Mouse (Mus musculus) stomach, embryonic 15.5 days (tissue): Measurements from ENCODE around the gene Cpne6. TPM values are rescaled to one million over a fixed set of nuclear protein-coding genes. Genes with fewer than 3 reads are reported as not detected.
A peak's percentile ranks its signal among the peaks of the same experiment; 100 is the strongest.

Experiments
- ATAC-seq: fragments of 200-750 bp; cut with Nextera tagmentation; 2 replicates; pipeline ENCODE4 v1.8.0; 2017; ENCODE audit warnings: low read depth, moderate number of reproducible peaks, moderate TSS enrichment; ENCODE audit not compliant: insufficient read depth, low FRiP score
- H3K27ac ChIP-seq: fragments of 300-500 bp; sonication (generic); 2 replicates; pipeline ENCODE4 v1.5.1; 2015; ENCODE audit warnings: mild to moderate bottlenecking, inconsistent platforms
- H3K27me3 ChIP-seq: fragments of 300-500 bp; sonication (generic); replicated peaks from 2 replicates; pipeline ENCODE4 v1.6.1; 2015; ENCODE audit warnings: inconsistent platforms
- H3K36me3 ChIP-seq: fragments of 300-500 bp; sonication (generic); 2 replicates; pipeline ENCODE4 v1.6.1; 2015; ENCODE audit warnings: inconsistent platforms
- H3K4me1 ChIP-seq: fragments of 300-500 bp; sonication (generic); 2 replicates; pipeline ENCODE4 v1.6.1; 2015; ENCODE audit warnings: inconsistent platforms
- H3K4me2 ChIP-seq: fragments of 300-500 bp; sonication (generic); 2 replicates; pipeline ENCODE4 v1.6.1; 2015; ENCODE audit warnings: mild to moderate bottlenecking, inconsistent platforms
- H3K4me3 ChIP-seq: fragments of 300-500 bp; sonication (generic); replicated peaks from 2 replicates; pipeline ENCODE4 v1.5.1; 2015; ENCODE audit warnings: inconsistent platforms
- H3K9ac ChIP-seq: fragments of 300-500 bp; sonication (generic); 2 replicates; pipeline ENCODE4 v1.6.1; 2015; ENCODE audit warnings: inconsistent platforms
- H3K9me3 ChIP-seq: fragments of 300-500 bp; sonication (generic); 2 replicates; pipeline ENCODE4 v1.6.1; 2016; ENCODE audit warnings: inconsistent platforms
- WGBS: fragments of 180-500 bp; shearing (Covaris S2); methylation state at CpG from one replicate; pipeline ENCODE4 v1.1.7; 2015; 5-methylcytosine and 5-hydroxymethylcytosine counted together
- polyA plus RNA-seq: library from polyadenylated mRNA; unstranded; fragments of >200 nt; fragmentation: Nextera tagmentation; extraction: Ambion mirVana; gene quantifications from 2 replicates; pipeline ENCODE4 v1.2.1, GENCODE M21; 2015

Gene Cpne6
- polyA plus RNA-seq, 1 experiment from 2014 or later: 0.42 TPM

- Histone ChIP-seq H3K36me3 (no peaks in the 10 kb centered on the region), H3K27ac (no peak overlapping the region), H3K9me3 (no peaks in the 10 kb centered on the region), H3K4me2 (no peak overlapping the region), H3K4me1 (no peaks in the 10 kb centered on the region), H3K27me3 (no peaks in the 10 kb centered on the region), H3K9ac (no peak overlapping the region), H3K4me3 (no peak overlapping the region)
- ATAC-seq: no peak
- WGBS: 85% methylated on average over 9 of the region's 9 CpGs
These were observed 4.6 kb upstream of the Cpne6 start for GRCm38 (mm10) chr14:55505612-55506011.

- Histone ChIP-seq H3K4me1 (no peaks in the 10 kb centered on the region), H3K4me2 (no peak overlapping the region), H3K27me3 (peaks cover 4% of the 10 kb centered on the region; the same call in 1 of the 2 replicates), H3K9ac (no peak overlapping the region), H3K9me3 (no peaks in the 10 kb centered on the region), H3K27ac (no peak overlapping the region), H3K36me3 (no peaks in the 10 kb centered on the region), H3K4me3 (no peak overlapping the region)
- WGBS: 48% methylated on average over 7 of the region's 7 CpGs
- no peak for ATAC-seq
These were observed 2.4 kb upstream of the Cpne6 start for GRCm38 (mm10) chr14:55507801-55508200.

- Histone ChIP-seq H3K4me1 (no peaks in the 10 kb centered on the region), H3K36me3 (no peaks in the 10 kb centered on the region), H3K27ac (no peak overlapping the region), H3K4me3 (no peak overlapping the region), H3K27me3 (peaks cover 4% of the 10 kb centered on the region; the same call in 1 of the 2 replicates), H3K4me2 (no peak overlapping the region), H3K9ac (no peak overlapping the region), H3K9me3 (no peaks in the 10 kb centered on the region)
- ATAC-seq: no peak
- WGBS: 76% methylated on average over 10 of the region's 10 CpGs
These were observed 705 bp upstream of the Cpne6 start for GRCm38 (mm10) chr14:55509540-55509939.

- 49% methylated on average over 7 of the region's 7 CpGs for WGBS
- ATAC-seq: no peak
- peaks cover 4% of the 10 kb centered on the region; the same call in 1 of the 2 replicates for H3K27me3 ChIP-seq
- no peak overlapping the region for H3K4me3 ChIP-seq
- no peak overlapping the region for H3K4me2 ChIP-seq
- no peak overlapping the region for H3K27ac ChIP-seq
- no peaks in the 10 kb centered on the region for H3K4me1 ChIP-seq
- no peaks in the 10 kb centered on the region for H3K9me3 ChIP-seq
- H3K9ac ChIP-seq: no peak overlapping the region
- no peaks in the 10 kb centered on the region for H3K36me3 ChIP-seq
These were observed 792 bp downstream of the Cpne6 start for GRCm38 (mm10) chr14:55511037-55511436.

GRCm38 (mm10) chr14:55513927-55514326, 3.7 kb downstream of the Cpne6 start:
- Histone ChIP-seq H3K4me2 (no peak overlapping the region), H3K9ac (no peak overlapping the region), H3K4me1 (no peaks in the 10 kb centered on the region), H3K9me3 (no peaks in the 10 kb centered on the region), H3K36me3 (no peaks in the 10 kb centered on the region), H3K27ac (no peak overlapping the region), H3K27me3 (peaks cover 5% of the 10 kb centered on the region; the same call in 1 of the 2 replicates), H3K4me3 (no peak overlapping the region)
- no peak for ATAC-seq
- WGBS: 50% methylated on average over 10 of the region's 10 CpGs

GRCm38 (mm10) chr14:55515846-55516245, 5.6 kb downstream of the Cpne6 start:
- H3K27ac ChIP-seq: no peak overlapping the region
- no peaks in the 10 kb centered on the region for H3K9me3 ChIP-seq
- H3K4me2 ChIP-seq: no peak overlapping the region
- peaks cover 20% of the 10 kb centered on the region for H3K27me3 ChIP-seq
- no peak for ATAC-seq
- no peak overlapping the region for H3K9ac ChIP-seq
- H3K4me1 ChIP-seq: 0 out of 2 replicates have a peak, but pooled peaks cover 7% of the 10 kb centered on the region
- H3K4me3 ChIP-seq: no peak overlapping the region
- H3K36me3 ChIP-seq: no peaks in the 10 kb centered on the region
- 86% methylated on average over 4 of the region's 4 CpGs for WGBS

GRCm38 (mm10) chr14:55518897-55519296, 8.7 kb downstream of the Cpne6 start:
- no peaks in the 10 kb centered on the region for H3K9me3 ChIP-seq
- no peak overlapping the region for H3K27ac ChIP-seq
- no peaks in the 10 kb centered on the region for H3K36me3 ChIP-seq
- H3K9ac ChIP-seq: no peak overlapping the region
- peaks cover 43% of the 10 kb centered on the region for H3K27me3 ChIP-seq
- no peak overlapping the region for H3K4me2 ChIP-seq
- 56% methylated on average over 2 of the region's 2 CpGs for WGBS
- 0 out of 2 replicates have a peak, but pooled peaks cover 9% of the 10 kb centered on the region for H3K4me1 ChIP-seq
- H3K4me3 ChIP-seq: no peak overlapping the region
- ATAC-seq: no peak

GRCm38 (mm10) chr14:55519604-55520003, 9.4 kb downstream of the Cpne6 start:
- Histone ChIP-seq H3K27me3 (peaks cover 44% of the 10 kb centered on the region), H3K9me3 (no peaks in the 10 kb centered on the region), H3K4me2 (no peak overlapping the region), H3K27ac (no peak overlapping the region), H3K4me3 (no peak overlapping the region), H3K36me3 (no peaks in the 10 kb centered on the region), H3K4me1 (0 out of 2 replicates have a peak, but pooled peaks cover 9% of the 10 kb centered on the region), H3K9ac (no peak overlapping the region)
- WGBS: 64% methylated on average over 4 of the region's 4 CpGs
- no peak for ATAC-seq

GRCm38 (mm10) chr14:55520451-55521361, 10.5 kb downstream of the Cpne6 start:
- Histone ChIP-seq H3K4me3 (peak overlapping the region; percentile 48), H3K4me1 (0 out of 2 replicates have a peak, but pooled peaks cover 9% of the 10 kb centered on the region), H3K27me3 (peaks cover 45% of the 10 kb centered on the region), H3K4me2 (peak overlapping the region; percentile 94), H3K27ac (no peak overlapping the region), H3K9me3 (no peaks in the 10 kb centered on the region), H3K9ac (no peak overlapping the region), H3K36me3 (no peaks in the 10 kb centered on the region)
- ATAC-seq: no peak
- WGBS: 1% methylated on average over 61 of the region's 61 CpGs

GRCm38 (mm10) chr14:55524062-55524461, 13.8 kb downstream of the Cpne6 start:
- Histone ChIP-seq H3K27ac (no peak overlapping the region), H3K4me1 (0 out of 2 replicates have a peak, but pooled peaks cover 9% of the 10 kb centered on the region), H3K27me3 (peaks cover 43% of the 10 kb centered on the region), H3K9me3 (no peaks in the 10 kb centered on the region), H3K36me3 (no peaks in the 10 kb centered on the region), H3K9ac (no peak overlapping the region), H3K4me3 (no peak overlapping the region), H3K4me2 (no peak overlapping the region)
- WGBS: 44% methylated on average over 4 of the region's 4 CpGs
- no peak for ATAC-seq

- ATAC-seq: no peak
- H3K9ac ChIP-seq: no peak within 1 kb of the TSS
These were observed 14.5 kb downstream of the Cpne6 start, which contains the start of gene Nrl for GRCm38 (mm10) chr14:55524785-55525184. TSS of gene Nrl (minus strand) at chr14:55524981.

GRCm38 (mm10) chr14:55526674-55527073, 16.4 kb downstream of the Cpne6 start:
- no peak overlapping the region for H3K4me2 ChIP-seq
- H3K4me3 ChIP-seq: no peak overlapping the region
- no peak overlapping the region for H3K27ac ChIP-seq
- peaks cover 23% of the 10 kb centered on the region for H3K27me3 ChIP-seq
- no peaks in the 10 kb centered on the region for H3K9me3 ChIP-seq
- ATAC-seq: no peak
- H3K4me1 ChIP-seq: no peaks in the 10 kb centered on the region
- H3K36me3 ChIP-seq: no peaks in the 10 kb centered on the region
- WGBS: 66% methylated on average over 2 of the region's 2 CpGs
- no peak overlapping the region for H3K9ac ChIP-seq

More at GRCm38 (mm10) chr14:55524785-55525184, 14.5 kb downstream of the Cpne6 start, which contains the start of gene Nrl:
- Histone ChIP-seq H3K4me2 (no peak within 1 kb of the TSS), H3K36me3 (no peaks in the 10 kb centered on the region), H3K9me3 (no peaks in the 10 kb centered on the region), H3K27ac (no peak within 1 kb of the TSS), H3K4me3 (no peak within 1 kb of the TSS), H3K4me1 (0 out of 2 replicates have a peak, but pooled peaks cover 9% of the 10 kb centered on the region), H3K27me3 (peaks cover 38% of the 10 kb centered on the region)
- WGBS: 18% methylated on average over 8 of the region's 8 CpGs
